Mouse (Mus musculus): ENCODE results near the gene Rps21. TPM values are rescaled to one million over a fixed set of nuclear protein-coding genes. Genes with fewer than 3 reads are reported as not detected.

Rps21 gene
- polyA plus RNA-seq, 1 experiment: 70.2 TPM

- no peak for TF ChIP-seq GATA1 (IDR thresholded peaks at IDR 0.05; ENCODE audit: low read length)
These were observed 34.8 kb downstream of the Rps21 start for GRCm38 (mm10) chr2:180292026-180292425.

- no peak for TF ChIP-seq GATA1 (IDR thresholded peaks at IDR 0.05; ENCODE audit: low read length)
These were observed 35.7 kb downstream of the Rps21 start for GRCm38 (mm10) chr2:180292906-180293305.

GRCm38 (mm10) chr2:180300252-180300651 lies 43.1 kb downstream of the Rps21 start:
- no peak for TF ChIP-seq GATA1 (IDR thresholded peaks at IDR 0.05; ENCODE audit: low read length)

GRCm38 (mm10) chr2:180300771-180301170 lies 43.6 kb downstream of the Rps21 start:
- no peak for TF ChIP-seq GATA1 (IDR thresholded peaks at IDR 0.05; ENCODE audit: low read length)

- no peak for TF ChIP-seq GATA1 (IDR thresholded peaks at IDR 0.05; ENCODE audit: low read length)
These were observed 45.0 kb downstream of the Rps21 start for GRCm38 (mm10) chr2:180302201-180302600.

- TF ChIP-seq GATA1 (IDR thresholded peaks at IDR 0.05; ENCODE audit: low read length): no peak
These were observed 46.3 kb downstream of the Rps21 start for GRCm38 (mm10) chr2:180303468-180303867.

- TF ChIP-seq GATA1 (IDR thresholded peaks at IDR 0.05; ENCODE audit: low read length): no peak
These were observed 47.4 kb downstream of the Rps21 start for GRCm38 (mm10) chr2:180304554-180304953.

GRCm38 (mm10) chr2:180305490-180305889 lies 48.3 kb downstream of the Rps21 start:
- no peak for TF ChIP-seq GATA1 (IDR thresholded peaks at IDR 0.05; ENCODE audit: low read length)

- TF ChIP-seq GATA1 (IDR thresholded peaks at IDR 0.05; ENCODE audit: low read length): no peak
These were observed 48.8 kb downstream of the Rps21 start for GRCm38 (mm10) chr2:180306009-180306408.

GRCm38 (mm10) chr2:180306423-180307168 lies 49.4 kb downstream of the Rps21 start:
- no peak for TF ChIP-seq GATA1 (IDR thresholded peaks at IDR 0.05; ENCODE audit: low read length)

GRCm38 (mm10) chr2:180307680-180308079 lies 50.5 kb downstream of the Rps21 start:
- no peak for TF ChIP-seq GATA1 (IDR thresholded peaks at IDR 0.05; ENCODE audit: low read length)

Other genes starting within 250 kb of the Rps21 start
- 52.4 and 57.9 TPM in 2 replicates for gene Lsm14b, start 232.4 kb upstream of the Rps21 start, polyA plus RNA-seq (2012)
- gene Psma7, start 214.9 kb upstream of the Rps21 start, polyA plus RNA-seq (2012): 87.8 and 99.6 TPM in 2 replicates
- gene Ss18l1, start 214.9 kb upstream of the Rps21 start, polyA plus RNA-seq (2012): 2.6 and 3.4 TPM in 2 replicates
- gene Mtg2, start 186.8 kb upstream of the Rps21 start, polyA plus RNA-seq (2012): 14.6 and 15.3 TPM in 2 replicates
- gene Hrh3, start 152.9 kb upstream of the Rps21 start, polyA plus RNA-seq (2012): not detected in 2 replicates
- 18.7 and 31.3 TPM in 2 replicates for gene Osbpl2, start 138.1 kb upstream of the Rps21 start, polyA plus RNA-seq (2012)
- 702 and 833 TPM in 2 replicates for gene Adrm1, start 85.9 kb upstream of the Rps21 start, polyA plus RNA-seq (2012)
- 27.7 and 30.0 TPM in 2 replicates for gene Lama5, start 31.5 kb upstream of the Rps21 start, polyA plus RNA-seq (2012)
- gene Cables2, start 16.1 kb downstream of the Rps21 start, polyA plus RNA-seq (2012): 18.0 and 25.1 TPM in 2 replicates
- not detected in 2 replicates for gene Rbbp8nl, start 32.5 kb downstream of the Rps21 start, polyA plus RNA-seq (2012)
- gene Gata5, start 77.3 kb downstream of the Rps21 start, polyA plus RNA-seq (2012): not detected in 2 replicates
- gene Slco4a1, start 198.9 kb downstream of the Rps21 start, polyA plus RNA-seq (2012): not detected in 2 replicates
- gene Ntsr1, start 242.6 kb downstream of the Rps21 start, polyA plus RNA-seq (2012): not detected in 2 replicates